Mouse (Mus musculus) liver, postnatal 0 days (tissue): ENCODE results near the gene B3gnt2.

ENCODE experiments used
- CTCF ChIP-seq: sonication (generic); IDR thresholded peaks from 2 replicates; pipeline ENCODE4 v1.5.1; 2016; ENCODE audit warnings: antibody characterized with exemption, low read depth
- EP300 ChIP-seq: IDR thresholded peaks from 2 replicates; pipeline ENCODE4 v1.6.1; 2016; ENCODE audit warnings: antibody characterized with exemption, low read depth, mild to moderate bottlenecking

GRCm38 (mm10) chr11:22873383-22873782 lies 12.6 kb upstream of the B3gnt2 start:
- no peak for TF ChIP-seq CTCF
- no peak for TF ChIP-seq EP300
